In genomic region chr6:55676663-55677311, GRCm38 (mm10) we compare ENCODE assay signal across 8 mouse cellular contexts. TPM values are rescaled to one million over a fixed set of nuclear protein-coding genes. Genes with fewer than 3 reads are reported as not detected.
DNase-seq lines count a peak whose midpoint lies in the region; ATAC-seq lines count a peak whose summit lies in the region.

No protein-coding gene starts in this region.

- 0 out of 2 replicates have a peak, but pooled peaks cover 4% of the 10 kb centered on the region for H3K4me1 ChIP-seq in lung, embryonic 15.5 days
- peaks cover 7% of the 10 kb centered on the region; the same call in 1 of the 2 replicates for H3K4me1 ChIP-seq in midbrain, embryonic 11.5 days (ENCODE audit: control insufficient read depth, insufficient read depth, low read length)

- no peak overlapping the region for H3K27ac ChIP-seq in lung, embryonic 15.5 days
- H3K27ac ChIP-seq in midbrain, embryonic 11.5 days (ENCODE audit: low read depth, low read length): no peak overlapping the region

- no peaks in the 10 kb centered on the region for H3K9me3 ChIP-seq in lung, embryonic 15.5 days
- H3K9me3 ChIP-seq in midbrain, embryonic 11.5 days (ENCODE audit: control insufficient read depth, low read length): no peaks in the 10 kb centered on the region

- no peak overlapping the region for H3K9ac ChIP-seq in lung, embryonic 15.5 days
- peak overlapping the region; percentile 56 for H3K9ac ChIP-seq in midbrain, embryonic 11.5 days (ENCODE audit: low read length)

- no peak overlapping the region for H3K4me3 ChIP-seq in lung, embryonic 15.5 days
- H3K4me3 ChIP-seq in midbrain, embryonic 11.5 days (ENCODE audit: low read depth, low read length): peak overlapping the region; percentile 34

- H3K27me3 ChIP-seq in lung, embryonic 15.5 days: peaks cover 28% of the 10 kb centered on the region
- H3K27me3 ChIP-seq in midbrain, embryonic 11.5 days (ENCODE audit: control insufficient read depth, insufficient read depth, low read length): no peaks in the 10 kb centered on the region

- peak; percentile 57 for ATAC-seq in lung, embryonic 15.5 days (ENCODE audit: borderline replicate concordance, extremely low read depth, low FRiP score, low TSS enrichment)
- ATAC-seq in common myeloid progenitor, adult 5-6 weeks (replicated peaks; ENCODE audit: low read depth, poor library complexity, severe bottlenecking): peak; percentile 90
- ATAC-seq in midbrain, embryonic 11.5 days (ENCODE audit: low FRiP score): peak; percentile 89

- WGBS in lung, embryonic 15.5 days: 2% methylated on average over 27 of the region's 27 CpGs
- under 1% methylated on average over 27 of the region's 27 CpGs for WGBS in midbrain, embryonic 11.5 days

- H3K36me3 ChIP-seq in lung, embryonic 15.5 days: no peaks in the 10 kb centered on the region
- no peaks in the 10 kb centered on the region for H3K36me3 ChIP-seq in midbrain, embryonic 11.5 days (ENCODE audit: control insufficient read depth, insufficient read depth, low read length)

- DNase-seq in lung, adult 18-20 months: no peak
- peak; percentile 18 to 23 for DNase-seq in heart, adult 18-20 months
- DNase-seq in layer of hippocampus, adult 18-20 months (ENCODE audit: low spot score in 2 of 2): peak; percentile 28 to 41
- DNase-seq in midbrain, embryonic 11.5 days (ENCODE audit: low spot score, missing footprints): peak; percentile 95
- DNase-seq in MN1 (ENCODE audit: low spot score): no peak
- DNase-seq in lung, postnatal 36 days: no peak

- peak overlapping the region; percentile 36 for H3K4me2 ChIP-seq in lung, embryonic 15.5 days
- peak overlapping the region; percentile 72 for H3K4me2 ChIP-seq in midbrain, embryonic 11.5 days

RNA-seq across cellular contexts. Expression of gene Neurod6, which starts 4.3 kb away (rescaled TPM):
- polyA plus RNA-seq in lung, embryonic 15.5 days (2015; fragmentation: Nextera tagmentation; extraction: Ambion mirVana): 0.09 and 0.29 TPM in 2 replicates
- total RNA-seq in common myeloid progenitor, adult 5-6 weeks (2017): not detected in 2 replicates
- total RNA-seq in heart, adult 18-20 months (2021): not detected
- total RNA-seq in layer of hippocampus, adult 18-20 months (2021): 100 to 1,000 TPM; 144 to 176 TPM
- 0.31 TPM in 1 of 2 replicates, not detected in the other for polyA plus RNA-seq in midbrain, embryonic 11.5 days (2014; fragmentation: Nextera tagmentation; extraction: Ambion mirVana)

Comparison
In these comparisons a context has a peak if more than half of its experiments do, and no peak if none do; other contexts are left out.
1. DNase-seq: peak in heart, adult 18-20 months (2 of 2), layer of hippocampus, adult 18-20 months (2 of 2) and midbrain, embryonic 11.5 days (single experiment); none in lung, adult 18-20 months (0 of 2), MN1 (single experiment) and lung, postnatal 36 days (single experiment).
2. RNA of gene Neurod6, which starts 4.3 kb away (total RNA-seq): 144 to 176 TPM in layer of hippocampus, adult 18-20 months; not detected in common myeloid progenitor, adult 5-6 weeks and not detected in heart, adult 18-20 months; every median in the first group is over 100 times any median in the second.
3. Peak in every context shown above with its lines, with median percentiles within 50 percentile points of each other: ATAC-seq.